20 mouse cellular contexts compared by ENCODE assay signal in genomic region chr12:30591832-30592231, GRCm38 (mm10).
"Had no signal": no experiment of that assay in that cellular context is flagged by ENCODE, and none has a peak within 500 bp of the region (broad histone marks: within the 10 kb centered on the region; RNA-seq: fewer than 3 reads in every experiment).

No protein-coding gene starts in this region.

- DNase-seq: cerebellum, adult 8-10 months; cerebellum, adult 9-10 months; cerebellum, adult 9-11 months; cerebellum, postnatal 10 days; cerebellum, postnatal 14 days; cerebellum, postnatal 25 days; cerebellum, postnatal 36 days; embryo, embryonic 11 days; forebrain, postnatal 0 days; gastrocnemius, adult 2 months; gastrocnemius, postnatal 10 days; gastrocnemius, postnatal 14 days; gastrocnemius, postnatal 25 days; gastrocnemius, postnatal 36 days; heart, adult 18-20 months; heart, adult 2 months had no signal

- ATAC-seq: forebrain, embryonic 13.5 days; forebrain, embryonic 14.5 days; forebrain, embryonic 15.5 days; forebrain, embryonic 16.5 days; forebrain, postnatal 0 days had no signal
